In genomic region chr11:96310183-96310938, GRCm38 (mm10) we compare ENCODE assay signal across 12 mouse cellular contexts. TPM values are rescaled to one million over a fixed set of nuclear protein-coding genes. Genes with fewer than 3 reads are reported as not detected.
DNase-seq lines count a peak whose midpoint lies in the region; ATAC-seq lines count a peak whose summit lies in the region.
"Had no signal": no experiment of that assay in that cellular context is flagged by ENCODE, and none has a peak within 500 bp of the region (broad histone marks: within the 10 kb centered on the region; RNA-seq: fewer than 3 reads in every experiment).

No protein-coding gene starts in this region.

- H3K9me3 ChIP-seq in hindbrain, embryonic 12.5 days (replicated peaks), result no peaks in the 10 kb centered on the region
- no peaks in the 10 kb centered on the region for H3K9me3 ChIP-seq in kidney, embryonic 14.5 days (ENCODE audit: control insufficient read depth, low read length)
- H3K9me3 ChIP-seq in neural tube, embryonic 14.5 days (ENCODE audit: control insufficient read depth, low read length), result no peaks in the 10 kb centered on the region
- H3K9me3 ChIP-seq: limb, embryonic 15.5 days; midbrain, embryonic 12.5 days had no signal

- ATAC-seq in hindbrain, embryonic 12.5 days (ENCODE audit: low FRiP score), result no peak
- ATAC-seq in kidney, embryonic 14.5 days (ENCODE audit: low FRiP score, low TSS enrichment), result no peak
- no peak for ATAC-seq in neural tube, embryonic 14.5 days (ENCODE audit: low read depth)

- WGBS in hindbrain, embryonic 12.5 days, result 3% methylated on average over 20 of the region's 20 CpGs
- 6% methylated on average over 20 of the region's 20 CpGs for WGBS in kidney, embryonic 14.5 days
- WGBS in neural tube, embryonic 14.5 days, result 4% methylated on average over 20 of the region's 20 CpGs

- peak overlapping the region; percentile 46 for H3K27ac ChIP-seq in hindbrain, embryonic 12.5 days
- H3K27ac ChIP-seq in kidney, embryonic 14.5 days (ENCODE audit: low read depth, low read length), result peak overlapping the region; percentile 100
- peak overlapping the region; percentile 100 for H3K27ac ChIP-seq in neural tube, embryonic 14.5 days (ENCODE audit: low read depth, low read length)
- H3K27ac ChIP-seq: midbrain, embryonic 12.5 days had no signal

- DNase-seq in kidney, adult 18-20 months, result peak; percentile 57
- no peak for DNase-seq in kidney, postnatal 14 days
- DNase-seq in embryo, embryonic 9.5 days (ENCODE audit: extremely low spot score), result no peak
- no peak for DNase-seq in left cerebral cortex, postnatal 25 days (ENCODE audit: low spot score in 2 of 2)
- DNase-seq in frontal cortex, postnatal 14 days (ENCODE audit: low spot score in 2 of 2), result no peak
- DNase-seq: cerebellum, postnatal 36 days had no signal

- peak overlapping the region; percentile 36 for H3K4me3 ChIP-seq in hindbrain, embryonic 12.5 days
- H3K4me3 ChIP-seq in kidney, embryonic 14.5 days (ENCODE audit: low read length), result peak overlapping the region; percentile 53
- peak overlapping the region; percentile 95 for H3K4me3 ChIP-seq in neural tube, embryonic 14.5 days (ENCODE audit: low read depth, low read length)
- H3K4me3 ChIP-seq: midbrain, embryonic 12.5 days had no signal

- H3K36me3 ChIP-seq in hindbrain, embryonic 12.5 days, result no peaks in the 10 kb centered on the region
- peaks cover 8% of the 10 kb centered on the region for H3K36me3 ChIP-seq in kidney, embryonic 14.5 days (ENCODE audit: control insufficient read depth, insufficient read depth, low read length)
- H3K36me3 ChIP-seq in neural tube, embryonic 14.5 days (ENCODE audit: control insufficient read depth, insufficient read depth, low read length), result peaks cover 7% of the 10 kb centered on the region; the same call in 1 of the 2 replicates
- H3K36me3 ChIP-seq: limb, embryonic 15.5 days; midbrain, embryonic 12.5 days had no signal

- H3K27me3 ChIP-seq in hindbrain, embryonic 12.5 days, result peaks cover 98% of the 10 kb centered on the region
- no peaks in the 10 kb centered on the region for H3K27me3 ChIP-seq in kidney, embryonic 14.5 days (ENCODE audit: control insufficient read depth, insufficient read depth, low read length)
- no peaks in the 10 kb centered on the region for H3K27me3 ChIP-seq in neural tube, embryonic 14.5 days (ENCODE audit: control insufficient read depth, insufficient read depth, low read length)

- intact Hi-C loops in left cerebral cortex, postnatal 25 days (cut with DNase I), result loop anchor here (5.0 kb wide), 2 partner anchors 227 to 242 kb away; no protein-coding TSS in a partner anchor

- H3K9ac ChIP-seq in hindbrain, embryonic 12.5 days, result 0 out of 2 replicates have a peak overlapping the region, but pooled peaks have one; percentile 36
- H3K9ac ChIP-seq in kidney, embryonic 14.5 days (ENCODE audit: low read depth, low read length), result peak overlapping the region; percentile 99
- peak overlapping the region; percentile 100 for H3K9ac ChIP-seq in neural tube, embryonic 14.5 days (replicated peaks; ENCODE audit: low read depth, low read length)
- H3K9ac ChIP-seq: limb, embryonic 15.5 days; midbrain, embryonic 12.5 days had no signal

- H3K4me2 ChIP-seq in hindbrain, embryonic 12.5 days (replicated peaks), result peak overlapping the region; percentile 62
- peak overlapping the region; percentile 95 for H3K4me2 ChIP-seq in kidney, embryonic 14.5 days (replicated peaks; ENCODE audit: low read depth, low read length)
- H3K4me2 ChIP-seq in neural tube, embryonic 14.5 days (ENCODE audit: low read depth, low read length), result peak overlapping the region; percentile 100
- H3K4me2 ChIP-seq: midbrain, embryonic 12.5 days had no signal

- H3K4me1 ChIP-seq in hindbrain, embryonic 12.5 days, result no peaks in the 10 kb centered on the region
- H3K4me1 ChIP-seq in kidney, embryonic 14.5 days (ENCODE audit: control insufficient read depth, insufficient read depth, low read length), result peaks cover 40% of the 10 kb centered on the region
- H3K4me1 ChIP-seq in neural tube, embryonic 14.5 days (ENCODE audit: control insufficient read depth, insufficient read depth, low read length), result peaks cover 72% of the 10 kb centered on the region

RNA-seq across cellular contexts. Expression of gene Hoxb5, which starts 7.2 kb away (rescaled TPM):
- 74.3 and 126 TPM in 2 replicates for polyA plus RNA-seq in hindbrain, embryonic 12.5 days (2016; fragmentation: Nextera tagmentation; extraction: Ambion mirVana)
- 22.1 and 24.3 TPM in 2 replicates for polyA plus RNA-seq in kidney, embryonic 14.5 days (2014; fragmentation: Nextera tagmentation; extraction: Ambion mirVana)
- 49.1 and 52.4 TPM in 2 replicates for polyA plus RNA-seq in neural tube, embryonic 14.5 days (2014; fragmentation: Nextera tagmentation; extraction: Ambion mirVana)
- not detected for total RNA-seq in left cerebral cortex, postnatal 25 days (2021)
- total RNA-seq: layer of hippocampus, postnatal 25 days had no signal
- polyA plus RNA-seq: midbrain, embryonic 12.5 days had no signal

RNA-seq across cellular contexts. Expression of gene Hoxb4, which starts 7.7 kb away (rescaled TPM):
- polyA plus RNA-seq in hindbrain, embryonic 12.5 days (2016; fragmentation: Nextera tagmentation; extraction: Ambion mirVana), result 7.7 and 8.1 TPM in 2 replicates
- 4.2 and 8.6 TPM in 2 replicates for polyA plus RNA-seq in kidney, embryonic 14.5 days (2014; fragmentation: Nextera tagmentation; extraction: Ambion mirVana)
- 3.4 and 4.1 TPM in 2 replicates for polyA plus RNA-seq in neural tube, embryonic 14.5 days (2014; fragmentation: Nextera tagmentation; extraction: Ambion mirVana)
- total RNA-seq in left cerebral cortex, postnatal 25 days (2021), result not detected
- total RNA-seq: layer of hippocampus, postnatal 25 days had no signal
- polyA plus RNA-seq: midbrain, embryonic 12.5 days had no signal

RNA-seq across cellular contexts. Expression of gene Hoxb3, which starts 12.8 kb away (rescaled TPM):
- 15.3 and 19.3 TPM in 2 replicates for polyA plus RNA-seq in hindbrain, embryonic 12.5 days (2016; fragmentation: Nextera tagmentation; extraction: Ambion mirVana)
- 8.2 and 8.6 TPM in 2 replicates for polyA plus RNA-seq in kidney, embryonic 14.5 days (2014; fragmentation: Nextera tagmentation; extraction: Ambion mirVana)
- 13.5 and 13.9 TPM in 2 replicates for polyA plus RNA-seq in neural tube, embryonic 14.5 days (2014; fragmentation: Nextera tagmentation; extraction: Ambion mirVana)
- total RNA-seq in left cerebral cortex, postnatal 25 days (2021), result not detected
- total RNA-seq: layer of hippocampus, postnatal 25 days had no signal
- polyA plus RNA-seq: midbrain, embryonic 12.5 days had no signal

RNA-seq across cellular contexts. Expression of gene Hoxb6, which starts 18.1 kb away (rescaled TPM):
- polyA plus RNA-seq in hindbrain, embryonic 12.5 days (2016; fragmentation: Nextera tagmentation; extraction: Ambion mirVana), result 60.0 and 64.5 TPM in 2 replicates
- 44.1 and 53.1 TPM in 2 replicates for polyA plus RNA-seq in kidney, embryonic 14.5 days (2014; fragmentation: Nextera tagmentation; extraction: Ambion mirVana)
- polyA plus RNA-seq in neural tube, embryonic 14.5 days (2014; fragmentation: Nextera tagmentation; extraction: Ambion mirVana), result 138 and 141 TPM in 2 replicates
- not detected for total RNA-seq in left cerebral cortex, postnatal 25 days (2021)
- total RNA-seq: layer of hippocampus, postnatal 25 days had no signal
- polyA plus RNA-seq: midbrain, embryonic 12.5 days had no signal

RNA-seq across cellular contexts. Expression of gene Hoxb7, which starts 23.9 kb away (rescaled TPM):
- 9.6 and 11.0 TPM in 2 replicates for polyA plus RNA-seq in hindbrain, embryonic 12.5 days (2016; fragmentation: Nextera tagmentation; extraction: Ambion mirVana)
- polyA plus RNA-seq in kidney, embryonic 14.5 days (2014; fragmentation: Nextera tagmentation; extraction: Ambion mirVana), result 58.6 and 61.9 TPM in 2 replicates
- polyA plus RNA-seq in neural tube, embryonic 14.5 days (2014; fragmentation: Nextera tagmentation; extraction: Ambion mirVana), result 120 and 133 TPM in 2 replicates
- total RNA-seq in left cerebral cortex, postnatal 25 days (2021), result not detected
- total RNA-seq: layer of hippocampus, postnatal 25 days had no signal
- polyA plus RNA-seq: midbrain, embryonic 12.5 days had no signal

Comparison
In these comparisons a context has a peak if more than half of its experiments do, and no peak if none do; other contexts are left out.
1. H3K27ac ChIP-seq: peak in every context shown above with its lines; median percentile 100 in kidney, embryonic 14.5 days; 100 in neural tube, embryonic 14.5 days; 46 in hindbrain, embryonic 12.5 days.
2. H3K4me3 ChIP-seq: peak in every context shown above with its lines; median percentile 95 in neural tube, embryonic 14.5 days; 53 in kidney, embryonic 14.5 days; 36 in hindbrain, embryonic 12.5 days.
3. H3K9ac ChIP-seq: peak in every context shown above with its lines; median percentile 100 in neural tube, embryonic 14.5 days; 99 in kidney, embryonic 14.5 days; 36 in hindbrain, embryonic 12.5 days.